Mouse (Mus musculus): ENCODE results near the gene Smtn.

Smtn gene

DNA sequence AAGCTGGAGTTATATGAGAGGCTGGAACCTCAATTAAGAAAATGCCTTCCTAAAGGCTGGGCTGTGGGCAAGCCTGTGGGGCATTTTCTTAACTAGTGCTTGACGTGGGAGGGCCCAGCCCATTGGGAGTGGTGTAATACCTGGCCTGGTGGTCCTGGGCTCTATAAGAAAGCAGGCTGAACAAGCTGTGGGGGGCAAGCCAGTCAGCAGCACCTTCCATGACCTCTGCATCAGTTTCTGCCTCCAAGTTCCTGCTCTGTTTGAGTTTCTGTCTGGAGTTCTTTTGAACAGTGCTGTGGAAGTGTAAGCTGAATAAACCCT lies 5.8 kb upstream of the Smtn start:
- no peak for DNase-seq

- DNase-seq: no peak
These were observed 5.3 kb upstream of the Smtn start for GRCm38 (mm10) chr11:3545531-3546241.

DNA sequence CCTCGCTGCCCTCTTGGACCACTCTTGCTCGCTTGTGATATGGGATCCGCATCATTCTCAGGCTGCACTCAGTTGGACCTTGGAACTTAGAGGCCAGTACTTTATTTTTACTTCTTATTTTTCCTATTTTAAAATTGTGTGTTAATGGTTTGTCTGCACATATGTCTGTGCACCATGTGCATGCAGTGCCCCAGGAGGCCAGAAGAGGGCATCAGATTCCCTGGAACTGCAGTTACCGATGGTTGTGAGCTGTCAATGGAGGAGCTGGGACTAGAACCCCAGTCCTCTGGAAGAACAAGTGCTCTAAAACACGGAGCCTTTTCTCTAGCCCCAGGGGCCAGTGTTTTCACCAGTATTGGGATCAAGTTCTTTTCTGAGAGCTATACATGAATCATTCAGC lies 4.0 kb upstream of the Smtn start:
- no peak for DNase-seq

GRCm38 (mm10) chr11:3543001-3543400 lies 2.6 kb upstream of the Smtn start:
- DNase-seq: no peak

GRCm38 (mm10) chr11:3541932-3542331 lies 1.5 kb upstream of the Smtn start:
- DNase-seq: no peak

DNA sequence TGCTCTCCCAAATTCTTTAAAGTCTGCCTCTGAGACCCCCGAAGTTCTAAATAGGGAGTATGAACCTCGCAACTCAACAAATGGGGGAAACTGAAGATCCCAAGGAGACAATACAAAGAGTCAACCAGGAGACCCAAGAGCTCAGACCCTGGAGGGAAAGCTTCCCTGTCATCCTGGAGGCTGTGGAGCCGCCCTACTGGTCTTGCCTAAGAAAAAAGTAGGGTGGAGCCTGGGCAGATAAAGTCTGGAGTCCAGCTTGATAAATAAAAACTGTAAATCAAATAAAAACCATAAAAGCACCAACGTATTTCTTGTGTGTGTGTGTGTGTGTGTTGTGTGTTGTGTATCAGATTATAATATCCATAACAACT lies 601 bp downstream of the Smtn start:
- no peak for DNase-seq

GRCm38 (mm10) chr11:3539111-3539825 lies 1.1 kb downstream of the Smtn start:
- peak; percentile 82 for DNase-seq

DNA sequence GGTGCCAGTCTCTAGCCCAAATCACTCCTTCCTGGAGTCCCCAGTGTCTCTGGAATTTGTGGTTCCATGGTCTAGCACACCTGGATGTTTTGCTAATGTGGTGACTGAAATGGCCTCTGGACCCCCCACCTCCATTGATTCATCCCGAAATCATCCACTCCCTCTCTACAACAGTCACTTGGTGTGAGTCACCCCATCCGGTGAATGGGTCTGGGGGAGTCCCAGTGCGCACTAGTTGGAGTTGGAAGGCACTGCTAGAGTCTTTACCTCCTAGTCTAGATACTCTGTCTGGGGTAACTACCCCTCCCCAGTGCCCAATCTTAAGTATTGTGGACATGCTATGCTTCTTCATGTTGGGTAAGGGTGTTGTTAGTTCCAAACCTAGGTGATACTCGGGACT lies 2.1 kb downstream of the Smtn start:
- no peak for DNase-seq

GRCm38 (mm10) chr11:3537711-3538110 lies 2.7 kb downstream of the Smtn start:
- no peak for DNase-seq

DNA sequence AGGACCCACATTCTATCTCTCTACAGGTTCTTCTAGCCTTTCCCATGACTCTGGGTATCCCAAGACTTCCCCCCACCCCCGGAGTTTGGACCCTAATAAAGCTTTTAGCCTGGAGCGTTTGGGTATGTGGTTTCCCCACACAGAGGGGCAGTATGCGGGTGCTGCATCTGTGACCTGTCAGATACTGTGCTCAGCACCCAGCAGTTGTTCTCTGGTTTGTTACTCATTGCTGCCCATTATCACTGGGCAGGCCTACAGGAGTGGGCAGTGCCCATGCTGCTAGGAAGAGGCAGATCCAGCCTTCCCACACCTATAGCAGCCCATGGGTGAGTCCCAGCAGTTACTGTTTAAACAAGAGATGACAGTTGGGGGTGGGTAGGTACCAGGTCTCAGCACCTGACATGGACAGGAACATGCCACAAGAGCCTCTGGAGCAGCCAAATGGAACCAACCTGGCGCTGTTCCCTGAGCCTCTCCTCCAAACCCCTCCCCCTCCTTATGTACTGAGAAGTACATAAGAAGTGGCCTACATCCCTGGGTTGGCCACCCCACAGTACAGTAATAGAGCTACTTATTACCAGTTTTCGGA lies 3.6 kb downstream of the Smtn start:
- DNase-seq: no peak

DNA sequence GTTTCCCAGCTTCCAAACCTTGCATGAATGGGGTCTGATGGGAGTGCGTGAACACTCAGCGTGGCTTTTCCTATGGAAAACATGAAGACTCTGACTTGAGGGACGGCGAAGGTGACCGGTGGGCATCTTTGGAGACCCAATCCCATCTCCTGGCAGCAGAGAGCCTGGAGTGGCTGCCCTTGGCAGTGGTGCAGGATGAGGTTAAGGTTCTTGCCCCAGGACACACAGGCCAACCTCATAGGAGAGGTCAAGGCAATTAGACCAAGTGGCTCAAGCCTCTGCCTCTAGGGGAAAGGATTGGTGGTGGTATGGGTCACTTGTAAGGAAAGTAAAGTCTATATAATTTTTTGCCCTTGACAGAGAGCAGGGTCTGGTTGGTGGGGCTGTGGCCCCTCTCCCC lies 4.3 kb downstream of the Smtn start:
- no peak for DNase-seq

DNA sequence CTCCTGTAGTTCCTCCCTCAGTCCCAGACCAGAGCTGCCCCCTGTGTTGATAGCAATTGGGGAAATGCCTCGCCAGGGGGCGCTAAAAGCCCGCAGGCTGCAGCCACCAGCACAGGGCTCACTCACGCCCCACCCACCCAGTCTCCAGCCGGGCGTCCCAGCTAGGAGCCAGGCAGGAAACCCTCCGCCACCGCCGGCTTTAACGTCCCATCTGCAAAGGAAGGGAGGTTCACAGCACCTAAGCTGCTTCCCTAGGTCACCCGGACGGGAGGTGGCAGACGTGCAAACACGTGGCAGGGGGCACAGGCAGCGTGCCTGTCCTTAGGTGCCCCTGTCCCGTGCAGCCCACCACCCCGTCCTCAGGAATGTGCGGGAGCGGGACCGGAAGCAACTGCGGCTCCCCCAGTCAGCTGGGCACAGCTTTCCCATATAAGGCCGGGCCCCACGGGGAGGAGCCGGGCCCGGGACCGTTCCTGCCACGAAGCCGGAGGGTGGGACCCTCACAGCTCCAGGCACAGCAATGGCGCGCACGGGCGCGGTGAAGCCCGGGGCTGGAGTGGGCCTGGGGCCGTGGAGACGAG lies 4.9 kb downstream of the Smtn start:
- DNase-seq: peak; percentile 99

DNA sequence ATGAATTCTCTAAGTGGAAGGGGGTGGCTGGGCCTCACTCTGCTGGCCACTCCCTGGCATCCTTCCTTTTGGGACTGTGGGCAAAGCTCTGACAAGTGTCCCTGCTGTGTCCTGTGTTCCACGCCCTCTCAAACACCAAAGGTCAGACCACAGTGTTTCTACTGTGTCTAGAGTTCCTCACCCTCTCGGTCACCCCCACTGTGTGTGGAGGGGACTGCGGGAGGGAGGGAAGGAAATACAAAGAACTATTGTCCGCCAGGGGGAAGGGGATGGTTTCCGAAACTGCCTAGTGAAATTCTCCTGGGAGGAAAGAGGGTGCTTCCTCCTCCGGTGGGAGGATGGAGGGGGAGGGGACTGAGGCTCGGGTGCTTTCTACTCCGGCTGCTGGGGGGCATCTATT lies 5.5 kb downstream of the Smtn start:
- DNase-seq: no peak

DNA sequence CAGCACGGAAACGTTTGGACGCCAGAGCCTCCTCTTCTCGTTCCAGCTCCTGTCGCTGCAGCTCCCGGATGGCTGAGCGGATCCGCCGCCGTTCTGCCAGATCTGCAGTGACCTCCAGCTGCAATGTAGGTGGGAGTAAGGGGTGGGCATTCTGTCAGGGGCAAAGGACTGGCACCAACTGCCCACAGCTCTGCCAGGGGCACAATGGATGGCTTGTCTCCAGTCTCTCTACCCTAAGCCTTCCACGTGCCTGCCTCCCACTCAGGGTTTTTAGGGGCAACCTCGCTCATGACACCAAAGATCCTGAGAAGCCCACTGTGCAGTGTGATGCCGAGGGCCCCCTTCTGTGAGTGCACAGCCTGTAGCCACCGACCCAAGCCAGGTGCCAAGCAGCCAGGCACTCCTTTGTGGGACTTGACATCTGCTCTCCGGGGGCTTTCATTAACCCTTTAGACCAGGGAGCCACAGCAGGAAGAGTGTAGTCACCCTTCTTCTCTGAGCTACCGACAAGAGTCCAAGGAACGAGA lies 6.9 kb downstream of the Smtn start:
- no peak for DNase-seq

- no peak for DNase-seq
These were observed 8.1 kb downstream of the Smtn start for GRCm38 (mm10) chr11:3532101-3532931.

DNA sequence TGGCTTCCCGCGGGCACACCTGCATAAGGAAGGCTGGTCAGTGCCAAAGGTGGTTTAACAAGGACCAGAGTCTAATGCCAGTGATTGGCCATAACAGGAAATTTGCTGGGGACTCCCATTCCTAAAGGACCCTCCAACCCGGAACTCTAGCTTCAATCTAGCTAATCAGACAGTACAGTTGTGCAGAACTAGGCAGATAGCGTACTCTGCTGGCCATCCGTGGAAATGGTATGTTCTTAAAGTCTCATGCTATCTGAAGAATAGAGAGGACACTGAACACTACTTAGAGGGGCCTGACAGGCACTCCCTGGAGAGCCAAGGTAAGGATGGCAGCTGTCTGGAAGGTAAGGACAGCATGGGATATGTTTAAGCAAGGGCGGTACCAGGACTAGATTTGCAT lies 8.8 kb downstream of the Smtn start:
- DNase-seq: no peak

GRCm38 (mm10) chr11:3530731-3531130 lies 9.7 kb downstream of the Smtn start:
- DNase-seq: no peak

DNA sequence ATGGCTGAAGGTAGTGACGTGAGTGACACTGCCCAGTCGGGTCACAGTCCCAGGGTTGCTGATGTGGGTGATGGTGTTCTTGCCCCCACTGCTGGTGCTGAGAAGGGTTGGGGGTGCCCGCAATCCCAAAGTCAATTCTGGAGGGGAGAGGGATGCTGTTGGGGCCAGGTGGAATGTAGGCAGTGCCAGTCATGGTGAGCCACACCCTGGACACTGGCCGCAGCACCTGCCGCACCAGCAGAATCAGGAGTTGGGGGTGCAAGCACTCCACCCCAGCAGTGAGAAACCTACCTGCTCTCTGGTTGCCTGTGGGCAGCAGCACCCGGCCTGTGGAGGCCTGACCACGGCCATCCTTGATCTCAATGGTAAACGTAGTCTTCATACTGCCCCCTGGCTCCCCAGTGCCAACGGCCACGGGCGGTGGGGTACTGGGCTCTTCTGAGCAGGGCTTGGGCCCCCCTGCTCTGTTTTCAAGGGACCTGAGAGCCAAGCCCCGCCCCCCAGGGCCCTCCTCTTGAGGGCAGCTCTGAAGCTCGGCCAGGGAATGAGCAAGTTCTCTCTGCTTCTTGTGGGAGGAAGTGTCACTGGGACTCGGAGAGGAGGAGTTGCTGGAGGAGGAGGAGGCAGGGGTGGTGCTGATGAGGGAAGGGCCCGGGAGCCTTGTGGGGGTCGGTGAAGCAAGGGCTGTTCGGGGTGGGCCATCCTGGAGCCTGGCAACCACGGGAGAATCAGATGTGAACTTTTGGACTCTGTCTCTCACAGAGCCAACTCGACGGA lies 10.7 kb downstream of the Smtn start:
- DNase-seq: no peak

DNA sequence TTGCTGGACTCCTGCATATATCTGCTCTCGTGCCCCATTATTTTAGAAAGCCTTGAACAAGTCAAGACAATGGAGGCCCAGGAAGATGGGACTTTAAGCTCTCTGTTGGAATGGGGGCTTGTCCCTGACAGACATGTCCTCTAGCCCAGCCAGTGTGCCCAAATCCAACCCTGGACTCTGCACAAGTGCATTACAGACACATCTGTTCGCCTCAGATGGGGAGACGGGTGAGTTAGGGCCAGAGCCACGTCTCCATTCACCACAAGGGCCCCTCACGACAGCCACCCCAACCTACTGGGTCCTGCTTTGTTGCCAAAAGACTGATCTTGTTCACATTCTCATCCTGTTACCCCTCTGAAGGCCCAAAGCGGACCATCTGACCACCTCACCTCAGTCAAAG lies 12.2 kb downstream of the Smtn start:
- no peak for DNase-seq

- no peak for DNase-seq
These were observed 12.6 kb downstream of the Smtn start for GRCm38 (mm10) chr11:3527766-3528165.

DNA sequence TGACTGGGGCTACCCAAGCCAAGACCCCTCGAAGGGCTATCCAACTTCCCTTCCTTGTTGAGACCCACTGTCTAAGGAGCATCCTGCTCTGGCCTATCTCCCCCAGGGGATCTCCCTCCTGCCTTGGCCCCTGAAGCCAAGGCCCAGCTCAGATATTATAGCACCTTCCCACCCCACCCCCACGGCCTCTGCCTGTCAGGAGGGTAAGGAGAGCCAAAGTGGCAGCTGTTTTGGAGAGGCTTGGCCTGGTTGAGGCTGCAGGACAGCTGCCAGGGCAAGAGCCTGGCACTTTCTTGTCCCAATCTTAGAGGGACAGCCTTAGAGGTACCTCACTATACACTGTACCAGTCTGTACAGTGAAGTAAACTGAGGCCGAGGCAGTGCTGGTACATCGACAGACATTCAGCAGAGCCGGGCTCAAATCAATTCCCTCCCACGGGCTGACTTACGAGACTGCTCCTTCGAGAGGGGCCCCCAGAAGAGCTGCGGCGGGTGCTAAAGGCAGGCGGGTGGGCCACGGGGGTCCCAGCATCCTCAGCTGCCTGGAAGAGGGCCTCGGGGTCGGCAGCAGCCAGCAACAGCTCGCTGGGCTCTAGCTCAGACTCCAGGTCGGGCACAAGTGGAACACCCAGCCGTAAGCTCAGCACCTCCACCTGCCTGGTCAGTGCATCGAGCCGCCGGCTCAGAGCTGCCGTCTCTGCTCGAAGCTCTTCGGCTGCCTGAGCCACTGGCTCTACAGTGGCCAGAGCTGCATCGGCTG lies 13.3 kb downstream of the Smtn start:
- DNase-seq: no peak
